Comparison of ENCODE assay signal across 5 mouse cellular contexts in genomic region chr15:79031908-79032307, GRCm38 (mm10). TPM values are rescaled to one million over a fixed set of nuclear protein-coding genes. Genes with fewer than 3 reads are reported as not detected.
"Had no signal": no experiment of that assay in that cellular context is flagged by ENCODE, and none has a peak within 500 bp of the region (broad histone marks: within the 10 kb centered on the region; RNA-seq: fewer than 3 reads in every experiment).

No protein-coding gene starts in this region.

RNA-seq across cellular contexts. Expression of gene Galr3, which starts 9.8 kb away (rescaled TPM):
- total RNA-seq: layer of hippocampus, postnatal 25 days; megakaryocyte, adult 5-6 weeks had no signal
- polyA plus RNA-seq: inflammation-experienced regulatory T-cells, adult 6 months; lung, embryonic 14.5 days; midbrain, embryonic 10.5 days had no signal
